Mouse (Mus musculus) WW6 (cell line): ENCODE data around the gene Pcmtd2.
A peak's percentile ranks its signal among the peaks of the same experiment; 100 is the strongest.
"Not testable (repeated sequence)": the region's sequence is repeated elsewhere in the genome, so short reads cannot be mapped to it uniquely, and the experiment has no call there.

Experiments used
- DNase-seq: peaks from one replicate; pipeline ENCODE4 v3.0.0-alpha.2; 2013; ENCODE audit warnings: low read depth, low spot score

The Pcmtd2 gene

DNA sequence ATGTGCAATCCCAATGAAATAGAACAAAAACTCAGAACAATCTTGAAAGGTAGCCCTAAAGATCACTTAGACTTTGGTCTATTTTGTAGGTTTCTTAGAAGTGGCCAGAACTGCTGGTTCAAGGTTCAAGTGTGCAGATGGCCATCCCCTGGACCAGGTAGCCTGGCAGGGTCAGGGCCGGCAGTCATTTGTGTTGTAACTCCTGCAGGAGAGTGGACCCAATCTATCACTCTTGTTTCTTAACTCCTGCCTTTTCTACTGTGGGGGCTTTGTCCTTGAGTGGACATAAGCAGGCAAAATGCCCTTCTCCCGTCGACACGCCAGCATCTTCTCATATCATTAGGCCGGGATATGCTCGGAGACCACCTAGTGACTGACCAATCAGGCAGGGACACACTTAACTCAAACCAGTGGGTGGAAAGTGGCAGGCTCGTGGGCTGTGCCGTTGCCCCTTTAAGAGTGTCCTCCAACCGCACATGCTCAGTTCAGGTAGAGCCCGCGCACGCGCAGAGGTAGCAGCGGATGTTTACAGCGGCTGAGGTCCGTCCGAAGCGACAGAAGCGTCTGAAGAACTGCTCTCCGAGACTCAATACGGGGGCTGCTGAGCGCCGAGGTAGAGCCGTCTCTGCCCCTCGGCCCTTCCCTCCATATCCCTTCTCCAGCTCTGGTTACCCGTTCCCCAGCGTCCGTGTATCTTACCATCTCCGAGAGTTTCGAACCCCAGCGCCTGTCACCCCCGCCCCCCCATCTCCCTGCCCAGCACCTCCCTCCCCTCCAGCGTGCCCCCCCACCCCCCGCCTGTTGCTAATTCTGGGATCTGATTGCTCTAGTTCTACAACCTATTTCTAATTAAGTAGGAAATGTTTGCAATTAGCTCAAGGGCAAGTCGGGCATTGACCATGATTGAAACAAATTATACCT, at the start of gene Pcmtd2:
Pcmtd2 (plus strand) TSS at position 483 of the 921 bp plus-strand sequence.
- peak; percentile 65 for DNase-seq

DNA sequence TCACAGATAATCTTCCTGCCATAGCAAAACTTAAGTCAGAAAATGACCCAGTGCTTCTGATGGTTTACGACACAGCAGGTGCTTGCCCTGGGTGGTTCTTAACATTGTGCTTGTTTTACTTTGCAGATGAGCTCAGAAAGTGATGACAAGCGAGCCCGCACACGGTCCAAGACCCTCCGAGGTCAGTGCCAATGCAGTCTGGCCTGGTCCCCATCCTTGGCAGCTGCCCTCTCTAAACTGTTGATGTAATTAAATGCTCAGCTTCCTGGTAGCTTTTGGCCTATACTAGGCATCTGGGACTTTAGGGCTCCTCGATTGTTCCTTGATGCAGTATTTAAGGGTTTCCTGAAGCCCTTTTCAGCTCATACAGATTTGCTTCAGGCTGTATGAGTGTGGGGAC, 48.3 kb upstream of the Pcmtd2 start:
- DNase-seq, result no peak

DNA sequence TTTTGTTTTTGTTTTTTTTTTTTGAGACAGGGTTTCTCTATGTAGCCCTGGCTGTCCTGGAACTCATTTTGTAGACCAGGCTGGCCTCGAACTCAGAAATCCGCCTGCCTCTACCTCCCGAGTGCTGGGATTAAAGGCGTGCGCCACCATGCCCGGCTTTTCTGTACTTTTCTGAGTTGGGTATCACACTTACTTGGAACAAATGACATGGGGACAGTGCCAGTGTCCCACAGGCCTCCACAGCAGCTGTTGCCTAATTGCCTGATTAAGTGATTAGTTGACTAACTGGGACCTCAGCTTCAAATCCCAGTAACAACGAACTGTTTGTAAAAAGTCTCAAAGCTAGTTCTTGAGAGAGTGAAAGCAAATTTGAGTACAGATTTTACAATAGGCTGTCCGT, 44.5 kb upstream of the Pcmtd2 start:
- DNase-seq, result not testable (repeated sequence)

DNA sequence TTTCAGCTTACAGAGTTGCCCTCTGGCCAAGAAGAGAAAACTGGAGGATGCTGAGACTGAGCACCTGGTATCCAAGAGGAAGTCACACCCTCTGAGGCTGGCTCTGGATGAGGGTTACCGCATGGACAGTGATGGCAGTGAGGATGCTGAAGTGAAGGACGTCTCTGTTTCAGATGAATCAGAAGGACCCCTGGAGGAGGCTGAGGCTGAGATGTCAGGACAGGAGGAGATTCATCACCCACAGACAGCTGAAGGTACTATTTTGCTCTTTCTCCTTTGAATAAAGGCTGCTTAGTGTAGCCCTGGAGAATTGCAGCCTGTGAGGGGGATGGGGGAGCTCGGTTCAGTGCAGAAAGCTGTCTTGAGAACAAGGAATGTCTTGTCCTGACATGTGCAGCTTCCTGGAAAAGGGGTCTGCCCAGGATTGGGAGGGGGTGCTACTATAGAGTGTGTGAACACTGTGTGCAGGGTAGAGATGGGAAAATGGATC, 42.0 kb upstream of the Pcmtd2 start:
- no peak for DNase-seq

DNA sequence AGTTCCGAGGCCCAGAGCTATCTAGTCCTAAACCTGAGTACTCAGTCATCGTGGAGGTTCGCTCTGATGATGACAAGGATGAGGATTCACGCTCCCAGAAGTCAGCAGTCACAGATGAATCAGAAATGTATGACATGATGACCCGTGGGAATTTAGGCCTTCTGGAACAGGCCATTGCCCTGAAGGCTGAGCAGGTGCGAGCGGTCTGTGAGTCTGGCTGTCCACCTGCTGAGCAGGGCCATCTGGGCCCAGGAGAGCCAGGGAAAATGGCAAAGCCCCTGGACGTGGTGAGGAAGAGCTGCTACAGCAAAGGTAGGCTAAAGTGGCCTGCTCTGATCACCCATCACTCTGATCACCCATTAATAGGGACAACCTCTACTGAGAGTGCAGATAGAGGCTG, 40.0 kb upstream of the Pcmtd2 start:
- no peak for DNase-seq

DNA sequence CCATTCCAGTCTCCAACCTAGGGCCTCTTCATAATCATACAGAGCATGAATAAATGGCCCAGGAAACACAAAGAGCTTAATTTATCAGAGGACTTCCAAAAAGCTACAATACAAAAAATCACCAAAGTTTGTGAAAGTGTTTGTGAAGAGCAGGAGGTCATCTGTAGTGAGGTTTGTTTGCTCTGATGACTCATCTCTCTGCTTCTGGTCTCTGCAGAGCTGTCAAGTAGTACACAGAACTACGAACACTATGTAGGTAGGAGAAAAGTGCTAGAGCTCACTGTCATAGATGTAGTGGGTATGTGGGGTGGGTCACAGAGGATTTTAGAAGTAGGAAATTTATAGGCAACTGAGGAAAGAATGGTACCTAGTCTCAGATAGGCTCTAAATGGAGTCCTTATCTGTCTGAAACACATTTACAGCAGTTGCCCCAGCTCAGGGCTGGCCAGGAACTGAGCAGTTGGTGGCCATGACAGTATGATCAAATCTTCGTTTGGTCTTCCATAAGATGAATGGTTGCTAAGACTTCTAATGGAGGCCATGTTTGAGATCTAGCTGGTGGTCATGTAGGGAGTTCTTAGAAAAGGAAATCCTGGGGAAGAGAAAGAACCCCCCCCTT, 8.5 kb upstream of the Pcmtd2 start:
- no peak for DNase-seq

DNA sequence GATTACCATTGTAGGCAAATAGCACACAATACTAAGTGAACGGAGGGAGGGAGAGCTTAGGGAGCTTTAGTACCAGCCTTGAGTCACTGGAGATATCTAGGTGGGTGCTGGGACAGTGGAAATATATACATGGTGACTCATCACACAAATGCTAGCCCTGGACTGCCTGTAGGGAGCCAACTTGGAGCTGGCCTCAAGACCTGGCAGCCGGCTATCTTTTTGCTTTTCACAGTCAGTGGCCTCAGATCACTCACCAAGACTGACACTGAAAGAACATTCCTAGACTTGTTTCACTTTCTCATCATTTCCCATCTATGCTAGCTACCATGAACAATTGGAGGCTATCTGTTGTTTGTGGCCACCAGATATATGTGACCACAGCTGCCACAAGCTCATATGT, 4.9 kb upstream of the Pcmtd2 start:
- no peak for DNase-seq

DNA sequence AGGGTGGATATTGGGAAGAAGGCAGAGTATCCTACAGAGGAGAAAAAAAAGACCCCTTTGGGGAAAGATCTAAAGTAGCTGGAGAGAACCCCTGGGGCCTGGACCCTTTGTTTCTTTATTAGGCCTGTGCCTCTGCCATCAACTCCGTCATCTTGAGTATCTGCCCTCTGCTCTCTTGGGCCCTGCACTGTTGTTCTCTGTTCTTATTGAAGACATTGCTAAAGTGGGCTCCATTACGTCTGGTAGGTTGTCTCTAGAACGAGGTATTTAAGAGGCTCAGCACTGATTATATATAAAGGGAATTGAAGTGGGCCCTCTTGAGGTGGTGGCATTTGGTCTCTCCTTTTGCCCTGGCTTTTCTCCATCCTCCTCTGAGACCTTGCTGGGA, 633 bp downstream of the Pcmtd2 start:
- DNase-seq, result no peak

DNA sequence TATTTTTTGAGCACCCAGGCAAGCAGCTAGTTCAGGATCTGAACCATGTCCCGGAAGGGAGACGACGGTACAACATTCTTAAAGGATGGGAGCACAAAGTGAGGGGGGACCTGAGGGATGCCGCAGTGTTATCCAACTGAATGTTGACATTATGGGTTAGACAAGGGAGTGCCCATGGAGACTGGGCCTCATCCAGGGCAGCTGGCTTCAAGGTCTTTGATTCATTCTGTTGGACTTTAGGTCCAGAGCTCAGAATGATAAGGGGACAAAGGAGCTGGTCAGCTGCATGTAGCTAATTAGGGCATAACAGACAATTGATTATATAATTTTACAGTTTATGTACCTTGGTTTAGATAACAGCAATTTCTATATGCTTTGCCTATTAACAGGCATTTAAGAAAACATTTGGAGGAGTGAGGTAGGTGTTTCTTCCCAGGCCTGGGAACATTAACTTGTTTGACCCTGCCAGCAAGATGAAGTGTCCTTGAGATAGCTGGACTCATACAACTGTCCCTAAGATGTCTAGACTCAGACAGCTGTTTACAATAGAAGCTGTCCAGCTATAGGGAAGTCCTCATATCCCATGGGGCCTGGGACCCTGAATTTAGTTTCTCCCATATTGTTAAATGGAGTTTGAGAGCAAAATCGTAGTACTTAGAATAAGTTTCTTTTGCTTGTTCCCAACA, 8.2 kb downstream of the Pcmtd2 start:
- no peak for DNase-seq

DNA sequence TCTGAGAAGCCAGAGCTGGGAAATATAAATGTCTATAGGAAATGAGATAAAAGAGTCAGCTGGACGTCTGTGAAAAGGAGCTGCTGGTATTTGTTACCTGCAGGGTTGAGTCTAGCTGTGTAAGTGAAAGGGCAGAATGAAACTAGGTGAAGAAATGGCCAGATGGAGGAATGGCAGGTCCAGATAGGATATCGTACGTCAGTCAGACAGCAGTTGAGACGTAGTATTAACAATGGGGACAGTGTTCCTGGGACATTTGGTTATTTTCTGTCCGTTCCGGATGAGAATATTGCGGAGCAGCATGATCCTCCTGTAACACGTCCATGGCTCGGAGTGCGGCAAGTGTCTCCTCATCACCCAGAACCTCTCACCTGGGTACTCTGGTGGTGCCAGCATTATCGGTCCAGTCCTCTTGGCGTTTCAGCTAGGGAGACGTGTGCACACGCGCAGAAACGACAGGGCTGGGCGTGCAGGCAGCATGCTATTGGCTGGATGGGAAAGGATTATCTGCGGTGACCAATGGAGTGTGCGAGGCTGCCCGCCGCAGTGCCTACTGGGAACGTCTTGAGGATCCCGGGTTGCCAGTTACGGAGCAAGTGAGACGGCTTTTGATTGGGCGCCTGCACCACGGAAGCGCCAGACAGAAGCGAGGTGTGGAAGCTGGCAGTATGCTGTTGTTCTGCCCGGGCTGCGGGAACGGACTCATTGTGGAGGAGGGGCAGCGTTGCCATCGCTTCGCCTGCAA, 26.3 kb downstream of the Pcmtd2 start, which contains the start of gene Polr3k:
Polr3k (plus strand) TSS at position 547 of the 745 bp plus-strand sequence.
- DNase-seq, result peak; percentile 88

DNA sequence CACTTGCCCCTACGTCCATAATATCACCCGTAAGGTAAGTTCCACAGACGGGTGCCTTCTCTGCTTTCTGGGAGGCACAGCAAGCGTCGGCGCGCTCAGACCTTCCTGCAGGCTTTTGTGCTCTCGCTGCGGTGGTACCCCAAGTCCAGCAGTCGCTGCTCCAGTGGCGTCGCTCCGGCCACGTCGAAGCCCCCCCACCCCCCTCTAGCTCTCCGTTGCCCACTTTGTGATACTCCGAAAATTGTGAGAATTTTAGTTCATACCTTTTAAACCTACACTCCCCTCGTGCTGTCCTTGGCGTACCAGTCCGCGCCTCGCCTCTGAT, 26.8 kb downstream of the Pcmtd2 start:
- DNase-seq, result no peak

DNA sequence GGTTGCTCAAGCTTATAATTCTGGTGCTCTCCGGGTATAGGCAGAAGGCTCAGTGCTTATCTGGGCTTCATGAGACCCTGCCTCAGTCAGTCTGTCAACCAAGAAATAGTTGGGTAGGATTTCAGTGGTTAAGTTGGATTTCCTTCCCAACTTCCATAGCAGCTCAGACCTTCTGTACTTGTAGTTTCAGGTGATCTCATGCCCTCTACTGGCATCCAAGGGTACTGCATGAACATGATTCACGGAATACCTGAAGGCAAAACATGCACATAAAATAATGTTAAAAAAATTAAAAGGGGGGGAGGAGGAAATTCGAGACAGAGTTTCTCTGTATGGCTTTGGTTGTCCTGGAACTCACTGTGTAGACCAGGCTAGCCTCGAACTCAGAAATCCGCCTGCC, 29.3 kb downstream of the Pcmtd2 start:
- DNase-seq, result no peak

DNA sequence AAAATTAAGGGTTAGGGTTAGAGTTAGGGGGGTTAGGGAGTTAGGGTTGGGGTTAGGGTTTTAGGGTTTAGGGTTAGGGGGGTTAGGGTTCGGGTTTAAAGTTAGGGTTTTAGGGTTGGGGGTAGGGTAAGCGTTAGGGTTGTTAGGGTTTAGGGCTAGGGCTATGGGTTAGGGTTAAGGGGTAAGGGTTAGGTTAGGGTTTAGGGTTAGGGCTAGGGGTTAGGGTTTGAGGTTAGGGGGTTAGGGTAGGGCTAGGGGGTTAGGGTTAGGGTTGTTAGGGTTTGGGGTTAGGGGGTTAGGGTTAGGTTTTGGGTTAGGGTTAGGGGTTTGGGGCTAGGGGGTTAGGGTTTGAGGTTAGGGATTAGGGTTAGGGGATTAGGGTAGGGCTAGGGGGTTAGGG, 33.4 kb downstream of the Pcmtd2 start:
- no peak for DNase-seq

DNA sequence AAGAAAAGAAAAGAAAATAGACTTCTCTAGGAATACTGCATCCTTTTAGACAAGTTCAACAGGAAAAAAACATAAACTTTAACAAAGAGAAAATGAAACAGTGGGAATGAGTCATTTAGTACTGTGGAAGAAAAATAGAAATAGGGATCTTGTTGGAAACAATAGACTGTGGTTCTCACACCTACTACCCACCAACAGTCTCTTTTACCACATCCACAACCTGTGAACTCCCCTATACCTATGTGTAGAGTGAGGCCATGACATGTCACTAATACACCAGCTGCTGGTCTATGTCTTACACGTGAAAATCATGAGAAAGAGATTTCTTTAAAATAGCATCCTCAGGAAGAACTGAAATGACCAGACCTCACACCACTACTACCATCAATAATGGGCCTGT, 41.2 kb downstream of the Pcmtd2 start:
- no peak for DNase-seq

DNA sequence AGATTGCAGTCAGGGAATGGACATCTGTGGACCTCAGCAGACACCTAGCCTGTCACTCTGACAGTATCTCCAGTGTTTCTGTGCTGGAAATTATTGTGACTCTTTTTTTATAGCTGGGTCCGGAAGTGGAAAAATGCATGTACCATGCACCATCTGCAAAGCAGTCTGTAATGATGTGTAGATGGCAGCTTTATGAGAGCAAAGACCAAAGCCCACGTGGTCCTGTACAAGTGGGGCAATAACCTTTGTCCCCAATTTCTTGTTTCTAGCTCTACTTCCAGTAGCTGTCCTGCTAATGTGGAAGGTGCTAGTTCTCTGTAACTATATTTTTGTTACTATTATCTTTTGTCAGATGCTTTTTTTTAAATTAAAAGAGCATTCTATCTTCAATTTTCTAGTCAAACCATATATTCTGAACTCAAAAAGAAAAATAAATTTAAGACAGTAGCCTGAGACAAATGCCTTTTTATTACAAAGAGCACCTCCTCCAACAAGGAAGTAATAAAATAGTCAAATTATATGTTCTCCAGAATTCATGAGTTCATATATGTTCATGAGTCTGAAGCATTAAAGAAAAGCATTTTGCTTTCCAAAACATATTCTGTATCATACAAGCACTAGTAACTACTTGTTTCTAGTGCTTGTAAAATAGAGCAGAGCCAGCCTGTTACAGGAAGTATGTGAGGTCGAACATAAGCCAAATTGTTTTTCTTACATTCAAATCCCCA, 45.5 kb downstream of the Pcmtd2 start:
- DNase-seq, result no peak
